Mouse (Mus musculus) neural tube, embryonic 14.5 days (tissue): ENCODE results near the gene Wfikkn2. TPM values are rescaled to one million over a fixed set of nuclear protein-coding genes. Genes with fewer than 3 reads are reported as not detected.

Experiments
- ATAC-seq: fragments of 200-750 bp; cut with Nextera tagmentation; 2 replicates; pipeline ENCODE4 v1.8.0; 2017; ENCODE audit warnings: low read depth, mild to moderate bottlenecking, moderate TSS enrichment, moderate library complexity
- H3K27ac ChIP-seq: fragments of 300-500 bp; sonication (generic); 2 replicates; pipeline ENCODE4 v1.5.1; 2014; ENCODE audit warnings: low read depth, mild to moderate bottlenecking, control low read depth, low read length, moderate library complexity, mixed read lengths
- H3K27me3 ChIP-seq: fragments of 300-500 bp; sonication (generic); 2 replicates; pipeline ENCODE4 v1.6.1; 2014; ENCODE audit warnings: low read length; ENCODE audit not compliant: control insufficient read depth, insufficient read depth
- H3K36me3 ChIP-seq: fragments of 300-500 bp; sonication (generic); 2 replicates; pipeline ENCODE4 v1.6.1; 2014; ENCODE audit warnings: low read length, mixed read lengths; ENCODE audit not compliant: control insufficient read depth, insufficient read depth
- H3K4me1 ChIP-seq: fragments of 300-500 bp; sonication (generic); 2 replicates; pipeline ENCODE4 v1.6.1; 2014; ENCODE audit warnings: low read length; ENCODE audit not compliant: control insufficient read depth, insufficient read depth
- H3K4me2 ChIP-seq: fragments of 300-500 bp; sonication (generic); 2 replicates; pipeline ENCODE4 v1.6.1; 2014; ENCODE audit warnings: mild to moderate bottlenecking, low read depth, low read length, control low read depth
- H3K4me3 ChIP-seq: fragments of 300-500 bp; sonication (generic); 2 replicates; pipeline ENCODE4 v1.5.1; 2014; ENCODE audit warnings: low read depth, low read length, control low read depth, mixed read lengths
- H3K9ac ChIP-seq: fragments of 300-500 bp; sonication (generic); replicated peaks from 2 replicates; pipeline ENCODE4 v1.6.1; 2014; ENCODE audit warnings: low read depth, mild to moderate bottlenecking, control low read depth, low read length, mixed read lengths
- H3K9me3 ChIP-seq: fragments of 300-500 bp; sonication (generic); 2 replicates; pipeline ENCODE4 v1.6.1; 2016; ENCODE audit warnings: low read length; ENCODE audit not compliant: control insufficient read depth
- WGBS: fragments of 180-500 bp; shearing (Covaris S2); extraction: QIAGEN DNeasy Blood & Tissue Kit; methylation state at CpG from one replicate; pipeline ENCODE4 v1.1.7; 2014; 5-methylcytosine and 5-hydroxymethylcytosine counted together
- polyA plus RNA-seq: library from polyadenylated mRNA; unstranded; fragments of >200 nt; fragmentation: Nextera tagmentation; extraction: Ambion mirVana; gene quantifications from 2 replicates; pipeline ENCODE4 v1.2.1, GENCODE M21; 2014

Gene Wfikkn2
- polyA plus RNA-seq, 1 experiment from 2014 or later = 0.24 TPM

- no peak overlapping the region for H3K9ac ChIP-seq
- no peaks in the 10 kb centered on the region for H3K27me3 ChIP-seq
- H3K4me3 ChIP-seq = no peak overlapping the region
- no peak for ATAC-seq
- H3K36me3 ChIP-seq = no peaks in the 10 kb centered on the region
- no peak overlapping the region for H3K27ac ChIP-seq
- 82% methylated on average over 5 of the region's 5 CpGs for WGBS
- H3K9me3 ChIP-seq = no peaks in the 10 kb centered on the region
- H3K4me2 ChIP-seq = no peak overlapping the region
- H3K4me1 ChIP-seq = no peaks in the 10 kb centered on the region
These were observed 55.1 kb downstream of the Wfikkn2 start for GRCm38 (mm10) chr11:94190665-94191064.

GRCm38 (mm10) chr11:94189579-94189978, 56.2 kb downstream of the Wfikkn2 start:
- no peak overlapping the region for H3K4me2 ChIP-seq
- no peaks in the 10 kb centered on the region for H3K9me3 ChIP-seq
- no peak overlapping the region for H3K9ac ChIP-seq
- no peak overlapping the region for H3K27ac ChIP-seq
- H3K4me1 ChIP-seq = no peaks in the 10 kb centered on the region
- ATAC-seq = no peak
- H3K4me3 ChIP-seq = no peak overlapping the region
- no peaks in the 10 kb centered on the region for H3K36me3 ChIP-seq
- no peaks in the 10 kb centered on the region for H3K27me3 ChIP-seq
- 47% methylated on average over 10 of the region's 10 CpGs for WGBS

Other genes starting within 250 kb of the Wfikkn2 start
- 126 and 129 TPM in 2 replicates for gene Spag9, start 249.9 kb downstream of the Wfikkn2 start, polyA plus RNA-seq
- 27.9 and 31.1 TPM in 2 replicates for gene Tob1, start 34.6 kb downstream of the Wfikkn2 start, polyA plus RNA-seq
- gene Gm21885, start 35.9 kb upstream of the Wfikkn2 start, polyA plus RNA-seq = 1.1 TPM in 1 of 2 replicates, not detected in the other
- gene Luc7l3, start 76.0 kb upstream of the Wfikkn2 start, polyA plus RNA-seq = 126 and 150 TPM in 2 replicates
- gene Ankrd40, start 82.0 kb upstream of the Wfikkn2 start, polyA plus RNA-seq = 15.7 and 16.2 TPM in 2 replicates
- 0.81 and 1.4 TPM in 2 replicates for gene Abcc3, start 147.0 kb upstream of the Wfikkn2 start, polyA plus RNA-seq
- gene Cacna1g, start 228.2 kb upstream of the Wfikkn2 start, polyA plus RNA-seq = 14.3 and 22.5 TPM in 2 replicates
- gene Spata20, start 240.2 kb upstream of the Wfikkn2 start, polyA plus RNA-seq = 0.09 and 0.26 TPM in 2 replicates